Mouse (Mus musculus) CD4-positive, CD25-positive, alpha-beta regulatory T cell, adult 2 months (primary cell): ENCODE measurements around the gene Xiap.
"Not testable (repeated sequence)": the region's sequence is repeated elsewhere in the genome, so short reads cannot be mapped to it uniquely, and the experiment has no call there.

Experiments used
- DNase-seq: peaks from one replicate; pipeline ENCODE4 v3.0.0-alpha.2; 2012; ENCODE audit warnings: low read depth, low spot score

Xiap gene

GRCm38 (mm10) chrX:42059282-42060068 is at the start of gene Xiap:
Xiap (plus strand) TSS chrX:42059679.
- no peak for DNase-seq

GRCm38 (mm10) chrX:42012677-42013208 is 46.7 kb upstream of the Xiap start:
- DNase-seq, result no peak

GRCm38 (mm10) chrX:42013776-42014175 is 45.7 kb upstream of the Xiap start:
- no peak for DNase-seq

GRCm38 (mm10) chrX:42014502-42014901 is 45.0 kb upstream of the Xiap start:
- DNase-seq, result no peak

- no peak for DNase-seq
Observed at GRCm38 (mm10) chrX:42018030-42018429, 41.4 kb upstream of the Xiap start.

GRCm38 (mm10) chrX:42019441-42019840 is 40.0 kb upstream of the Xiap start:
- DNase-seq, result no peak

GRCm38 (mm10) chrX:42025802-42026440 is 33.6 kb upstream of the Xiap start:
- DNase-seq, result not testable (repeated sequence)

GRCm38 (mm10) chrX:42026981-42027380 is 32.5 kb upstream of the Xiap start:
- not testable (repeated sequence) for DNase-seq

GRCm38 (mm10) chrX:42033111-42033693 is 26.3 kb upstream of the Xiap start:
- peak; percentile 77 for DNase-seq

- no peak for DNase-seq
Observed at GRCm38 (mm10) chrX:42033911-42034310, 25.6 kb upstream of the Xiap start.

- DNase-seq, result peak; percentile 3
Observed at GRCm38 (mm10) chrX:42039481-42039880, 20.0 kb upstream of the Xiap start.

GRCm38 (mm10) chrX:42044935-42045334 is 14.5 kb upstream of the Xiap start:
- no peak for DNase-seq

GRCm38 (mm10) chrX:42050652-42051643 is 8.5 kb upstream of the Xiap start:
- no peak for DNase-seq

GRCm38 (mm10) chrX:42057012-42057411 is 2.5 kb upstream of the Xiap start:
- no peak for DNase-seq

GRCm38 (mm10) chrX:42057873-42058272 is 1.6 kb upstream of the Xiap start:
- no peak for DNase-seq

- DNase-seq, result no peak
Observed at GRCm38 (mm10) chrX:42063621-42064020, 4.1 kb downstream of the Xiap start.

GRCm38 (mm10) chrX:42065086-42065485 is 5.6 kb downstream of the Xiap start:
- no peak for DNase-seq

GRCm38 (mm10) chrX:42066771-42067170 is 7.3 kb downstream of the Xiap start:
- DNase-seq, result no peak

GRCm38 (mm10) chrX:42067791-42068200 is 8.3 kb downstream of the Xiap start:
- DNase-seq, result peak; percentile 85

GRCm38 (mm10) chrX:42068201-42068874 is 8.9 kb downstream of the Xiap start:
- peak; percentile 55 for DNase-seq

- peak; percentile 22 for DNase-seq
Observed at GRCm38 (mm10) chrX:42068875-42069257, 9.4 kb downstream of the Xiap start.
